ENCODE assay signal across 21 mouse cellular contexts in the genomic region with DNA sequence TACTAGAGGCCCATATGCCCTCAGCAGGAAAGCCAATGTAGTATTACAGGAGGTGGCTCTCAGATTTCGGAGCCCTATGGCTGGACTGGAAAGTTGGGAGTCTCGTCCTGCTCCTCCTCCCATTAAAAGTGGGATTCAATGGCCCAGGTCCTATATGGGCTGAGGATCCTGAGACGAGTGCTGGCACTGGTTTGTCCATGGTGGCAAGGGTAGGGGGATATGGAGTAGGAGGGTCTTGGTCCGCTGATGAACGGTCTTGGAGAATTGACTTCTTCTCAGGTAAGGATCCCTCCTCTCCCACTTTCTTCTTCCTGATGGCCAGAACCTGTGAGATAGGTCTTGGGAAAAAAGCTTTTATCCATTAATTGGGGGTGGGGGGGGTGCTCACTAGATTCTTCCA.
A peak's percentile ranks its signal among the peaks of the same experiment; 100 is the strongest.
DNase-seq lines count a peak whose midpoint lies in the region; ATAC-seq lines count a peak whose summit lies in the region.
"Had no signal": no experiment of that assay in that cellular context is flagged by ENCODE, and none has a peak within 500 bp of the region (broad histone marks: within the 10 kb centered on the region; RNA-seq: fewer than 3 reads in every experiment).

No protein-coding gene starts in this region.

- 0 out of 2 replicates have a peak, but pooled peaks have one; percentile 59 for ATAC-seq in embryonic facial prominence, embryonic 13.5 days (ENCODE audit: insufficient number of reproducible peaks, insufficient read depth, low FRiP score, low TSS enrichment, low read depth)
- 0 out of 2 replicates have a peak, but pooled peaks have one; percentile 15 for ATAC-seq in liver, embryonic 11.5 days (replicated peaks; ENCODE audit: low FRiP score)
- no peak for ATAC-seq in liver, embryonic 12.5 days
- 0 out of 2 replicates have a peak, but pooled peaks have one; percentile 54 for ATAC-seq in embryonic facial prominence, embryonic 15.5 days (ENCODE audit: insufficient number of reproducible peaks, low FRiP score, low TSS enrichment, low read depth)
- ATAC-seq: activated CD4-positive, CD25-positive, alpha-beta regulatory T cell, adult 4 months; CD4-positive, CD25-positive, alpha-beta regulatory T cell, adult 4 months; Patski had no signal

- H3K27ac ChIP-seq in embryonic facial prominence, embryonic 13.5 days = no peak overlapping the region
- H3K27ac ChIP-seq in embryonic facial prominence, embryonic 10.5 days (replicated peaks) = no peak overlapping the region
- H3K27ac ChIP-seq in liver, embryonic 11.5 days (ENCODE audit: low read depth, low read length) = no peak overlapping the region
- no peak overlapping the region for H3K27ac ChIP-seq in liver, embryonic 12.5 days
- no peak overlapping the region for H3K27ac ChIP-seq in embryonic facial prominence, embryonic 15.5 days (replicated peaks)

- no peaks in the 10 kb centered on the region for H3K4me1 ChIP-seq in embryonic facial prominence, embryonic 13.5 days
- H3K4me1 ChIP-seq in embryonic facial prominence, embryonic 10.5 days = no peaks in the 10 kb centered on the region
- H3K4me1 ChIP-seq in liver, embryonic 11.5 days (replicated peaks; ENCODE audit: control insufficient read depth, insufficient read depth, low read length) = no peaks in the 10 kb centered on the region
- H3K4me1 ChIP-seq in liver, embryonic 12.5 days = no peaks in the 10 kb centered on the region
- no peaks in the 10 kb centered on the region for H3K4me1 ChIP-seq in embryonic facial prominence, embryonic 15.5 days

- no peaks in the 10 kb centered on the region for H3K9me3 ChIP-seq in embryonic facial prominence, embryonic 13.5 days
- H3K9me3 ChIP-seq in embryonic facial prominence, embryonic 10.5 days = 0 out of 2 replicates have a peak, but pooled peaks cover 4% of the 10 kb centered on the region
- H3K9me3 ChIP-seq in liver, embryonic 11.5 days (ENCODE audit: control insufficient read depth, low read length) = no peaks in the 10 kb centered on the region
- no peaks in the 10 kb centered on the region for H3K9me3 ChIP-seq in liver, embryonic 12.5 days (replicated peaks)
- H3K9me3 ChIP-seq in embryonic facial prominence, embryonic 15.5 days (replicated peaks) = no peaks in the 10 kb centered on the region

- whole genome bisulfite sequencing in embryonic facial prominence, embryonic 13.5 days = 86% methylated on average over 5 of the region's 5 CpGs
- 86% methylated on average over 5 of the region's 5 CpGs for WGBS in embryonic facial prominence, embryonic 10.5 days
- WGBS in liver, embryonic 11.5 days = 77% methylated on average over 5 of the region's 5 CpGs
- 69% methylated on average over 5 of the region's 5 CpGs for WGBS in liver, embryonic 12.5 days (ENCODE audit: insufficient replicate concordance)
- 86% methylated on average over 5 of the region's 5 CpGs for WGBS in embryonic facial prominence, embryonic 15.5 days

- H3K27me3 ChIP-seq in embryonic facial prominence, embryonic 13.5 days = no peaks in the 10 kb centered on the region
- H3K27me3 ChIP-seq in embryonic facial prominence, embryonic 10.5 days (replicated peaks; ENCODE audit: low read depth, poor library complexity, severe bottlenecking) = no peaks in the 10 kb centered on the region
- no peaks in the 10 kb centered on the region for H3K27me3 ChIP-seq in liver, embryonic 11.5 days (replicated peaks; ENCODE audit: control insufficient read depth, insufficient read depth, low read length)
- no peaks in the 10 kb centered on the region for H3K27me3 ChIP-seq in liver, embryonic 12.5 days (replicated peaks)
- H3K27me3 ChIP-seq in embryonic facial prominence, embryonic 15.5 days = no peaks in the 10 kb centered on the region
- H3K27me3 ChIP-seq: CH12.LX, Patski had no signal

- no peak overlapping the region for H3K4me2 ChIP-seq in embryonic facial prominence, embryonic 13.5 days
- H3K4me2 ChIP-seq in liver, embryonic 11.5 days = no peak overlapping the region
- no peak overlapping the region for H3K4me2 ChIP-seq in liver, embryonic 12.5 days
- no peak overlapping the region for H3K4me2 ChIP-seq in embryonic facial prominence, embryonic 15.5 days (replicated peaks)

- no peak overlapping the region for H3K4me3 ChIP-seq in embryonic facial prominence, embryonic 13.5 days
- no peak overlapping the region for H3K4me3 ChIP-seq in embryonic facial prominence, embryonic 10.5 days
- no peak overlapping the region for H3K4me3 ChIP-seq in liver, embryonic 11.5 days (ENCODE audit: low read depth, low read length)
- no peak overlapping the region for H3K4me3 ChIP-seq in liver, embryonic 12.5 days
- H3K4me3 ChIP-seq in embryonic facial prominence, embryonic 15.5 days (replicated peaks) = no peak overlapping the region

- no peaks in the 10 kb centered on the region for H3K36me3 ChIP-seq in embryonic facial prominence, embryonic 13.5 days
- no peaks in the 10 kb centered on the region for H3K36me3 ChIP-seq in embryonic facial prominence, embryonic 10.5 days (replicated peaks)
- no peaks in the 10 kb centered on the region for H3K36me3 ChIP-seq in liver, embryonic 11.5 days (ENCODE audit: control insufficient read depth, insufficient read depth, low read length)
- no peaks in the 10 kb centered on the region for H3K36me3 ChIP-seq in liver, embryonic 12.5 days
- no peaks in the 10 kb centered on the region for H3K36me3 ChIP-seq in embryonic facial prominence, embryonic 15.5 days
- H3K36me3 ChIP-seq: G1E had no signal

- H3K9ac ChIP-seq in embryonic facial prominence, embryonic 13.5 days = no peak overlapping the region
- H3K9ac ChIP-seq in liver, embryonic 11.5 days (ENCODE audit: low read depth, low read length) = no peak overlapping the region
- H3K9ac ChIP-seq in liver, embryonic 12.5 days = no peak overlapping the region
- no peak overlapping the region for H3K9ac ChIP-seq in embryonic facial prominence, embryonic 15.5 days

- DNase-seq in embryonic facial prominence, embryonic 10.5 days (ENCODE audit: low spot score) = no peak
- DNase-seq in liver, embryonic 11.5 days (ENCODE audit: low spot score) = no peak
- DNase-seq in kidney, postnatal 14 days = no peak
- DNase-seq: adrenal gland, adult 2 months; adrenal gland, adult 8-10 months; adrenal gland, postnatal 10 days; adrenal gland, postnatal 14 days; adrenal gland, postnatal 25 days; adrenal gland, postnatal 36 days; B cell, adult 2 months; cerebellum, adult 11 months; cerebellum, adult 11-12 months; cerebellum, adult 18-20 months had no signal
